Mouse (Mus musculus) heart, adult 10 weeks (tissue): Measurements from ENCODE around the gene Olfr446. TPM values are rescaled to one million over a fixed set of nuclear protein-coding genes. Genes with fewer than 3 reads are reported as not detected.

Experiments
- polyA plus RNA-seq: library from polyadenylated mRNA; stranded (reverse); fragments of 350-450 nt; fragmentation: Illumina TruSeq; extraction: RNeasy Lipid Tissue Mini Kit (QIAGEN cat#74804); gene quantifications from one replicate; pipeline ENCODE4 v1.2.3, GENCODE M21; 2014; ENCODE audit warnings: low read depth, low replicate concordance

Gene Olfr446
- not detected for polyA plus RNA-seq

DNA sequence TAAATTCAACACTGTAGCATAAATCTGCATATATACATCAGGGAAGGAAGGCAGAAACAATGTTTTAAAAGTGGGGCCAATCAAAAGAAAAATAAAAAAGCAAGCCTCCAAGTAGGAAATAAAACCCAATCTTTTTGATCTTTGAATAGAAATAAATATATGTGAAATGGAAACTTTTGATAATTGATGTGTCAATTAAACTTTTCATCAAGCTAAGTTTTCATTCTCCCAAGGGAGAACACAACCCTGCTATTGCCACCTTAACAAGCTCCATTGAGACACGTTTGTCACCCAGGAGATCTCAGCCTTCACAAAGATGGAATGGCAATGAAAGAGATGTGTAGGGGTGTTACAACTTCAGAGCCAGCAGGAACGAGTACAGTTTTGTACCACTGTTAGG lies at the start of gene Olfr446:
Gene Olfr446, plus strand, starts transcription at position 301 of the 400 bp plus-strand sequence.

DNA sequence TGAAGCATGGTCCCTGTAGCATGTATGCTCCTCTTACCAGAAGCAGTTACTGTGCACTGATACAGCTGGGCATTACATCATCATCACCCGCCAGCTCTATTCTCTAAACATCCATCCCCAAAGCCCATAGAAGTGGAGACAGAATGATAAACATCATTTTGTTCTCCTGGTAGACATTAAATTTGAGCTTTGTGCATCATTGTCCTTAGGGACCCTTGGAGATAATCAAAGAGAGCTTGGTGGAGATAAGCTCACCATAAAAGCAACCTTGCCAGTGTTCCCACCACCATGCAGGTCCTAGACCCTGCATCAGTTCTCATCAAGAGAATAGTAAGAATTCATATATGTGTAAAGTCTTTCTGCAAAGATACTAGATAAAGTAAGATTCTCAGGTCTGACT lies 31.0 kb upstream of the Olfr446 start, which contains the start of gene Olfr448:
Gene Olfr448, plus strand, starts transcription at position 301 of the 400 bp plus-strand sequence.

DNA sequence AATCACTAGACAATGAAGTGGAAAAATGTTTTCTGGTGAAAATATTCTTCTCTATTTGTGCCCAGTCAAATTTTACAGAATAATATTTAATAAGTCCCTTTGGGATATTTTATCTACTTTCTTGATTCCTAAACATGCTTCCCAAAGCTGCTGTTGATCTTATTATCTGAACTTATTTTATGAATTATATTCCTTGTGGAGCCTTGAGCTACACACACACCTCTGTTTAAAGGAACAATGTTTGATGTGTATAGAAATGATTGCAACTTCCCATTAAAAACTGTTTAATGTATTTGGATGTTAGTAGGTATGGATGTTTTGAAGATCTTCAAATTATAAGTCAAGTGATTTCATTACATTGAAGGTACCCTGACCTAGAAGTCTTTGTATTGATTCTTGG lies 12.6 kb upstream of the Olfr446 start, which contains the start of gene Olfr447:
Gene Olfr447, plus strand, starts transcription at position 301 of the 400 bp plus-strand sequence.

DNA sequence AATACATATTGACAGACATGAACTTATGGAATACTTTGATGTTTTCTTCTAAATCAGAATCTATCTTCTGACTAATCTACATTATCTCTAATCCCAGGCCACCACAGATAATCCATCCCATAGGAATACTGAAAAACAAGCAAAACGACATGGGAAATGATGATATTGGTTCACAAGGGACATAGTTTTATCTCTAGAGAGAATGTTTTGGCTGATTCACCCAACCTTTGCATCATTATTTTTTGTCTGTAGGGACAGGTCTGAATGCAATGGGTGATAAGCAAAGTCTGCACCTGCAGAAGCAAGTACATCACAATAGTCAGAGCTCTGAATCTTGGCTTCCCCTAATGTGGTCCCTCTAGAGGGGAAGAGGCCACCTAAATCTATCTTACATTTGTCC lies 27.6 kb downstream of the Olfr446 start, which contains the start of gene Olfr444:
Gene Olfr444, plus strand, starts transcription at position 301 of the 400 bp plus-strand sequence.

Other genes starting within 250 kb of the Olfr446 start
- gene Tcaf1, start 211.3 kb upstream of the Olfr446 start, polyA plus RNA-seq: 10.7 TPM
- gene Olfr453, start 182.0 kb upstream of the Olfr446 start, polyA plus RNA-seq: not detected
- gene Olfr38, start 165.0 kb upstream of the Olfr446 start, polyA plus RNA-seq: not detected
- not detected for gene Olfr452, start 136.3 kb upstream of the Olfr446 start, polyA plus RNA-seq
- not detected for gene Olfr450, start 109.4 kb upstream of the Olfr446 start, polyA plus RNA-seq
- gene Olfr449, start 87.0 kb upstream of the Olfr446 start, polyA plus RNA-seq: not detected
- not detected for gene Olfr448, start 30.9 kb upstream of the Olfr446 start, polyA plus RNA-seq
- gene Olfr447, start 12.5 kb upstream of the Olfr446 start, polyA plus RNA-seq: not detected
- not detected for gene Olfr444, start 27.7 kb downstream of the Olfr446 start, polyA plus RNA-seq
- not detected for gene Olfr441, start 185.0 kb downstream of the Olfr446 start, polyA plus RNA-seq
- not detected for gene Olfr237-ps1, start 225.2 kb downstream of the Olfr446 start, polyA plus RNA-seq
- not detected for gene Olfr437, start 241.9 kb downstream of the Olfr446 start, polyA plus RNA-seq